Mouse (Mus musculus) neutrophil, adult 5-6 weeks (primary cell): ENCODE results near the gene Gm8439. TPM values are rescaled to one million over a fixed set of nuclear protein-coding genes. Genes with fewer than 3 reads are reported as not detected.
A peak's percentile ranks its signal among the peaks of the same experiment; 100 is the strongest.
"Not testable (repeated sequence)": the region's sequence is repeated elsewhere in the genome, so short reads cannot be mapped to it uniquely, and the experiment has no call there.

Source experiments
- ATAC-seq: fragments of 151-379, 151-347 bp; 2 replicates; pipeline ENCODE4 v1.8.0; 2017; ENCODE audit warnings: mild to moderate bottlenecking, moderate TSS enrichment; ENCODE audit not compliant: insufficient number of reproducible peaks, poor library complexity, low FRiP score, severe bottlenecking; ENCODE audit errors: extremely low read depth
- total RNA-seq: library from RNA; stranded (forward); fragments of 200-1000 nt; gene quantifications from 2 replicates; pipeline ENCODE4 v1.2.3, GENCODE M21; 2017

The Gm8439 gene
- total RNA-seq = not detected in 2 replicates

GRCm38 (mm10) chr4:120588445-120588844 lies at the start of gene Gm8439:
Gene Gm8439, plus strand, starts transcription at chr4:120588745.
- no peak for ATAC-seq

- ATAC-seq = no peak
These were observed 43.6 kb upstream of the Gm8439 start for GRCm38 (mm10) chr4:120544896-120545295.

GRCm38 (mm10) chr4:120556592-120556991 lies 32.0 kb upstream of the Gm8439 start:
- no peak for ATAC-seq

- no peak for ATAC-seq
These were observed 22.8 kb upstream of the Gm8439 start for GRCm38 (mm10) chr4:120565726-120566125.

GRCm38 (mm10) chr4:120568005-120568404 lies 20.5 kb upstream of the Gm8439 start:
- ATAC-seq = no peak

- no peak for ATAC-seq
These were observed 19.5 kb upstream of the Gm8439 start for GRCm38 (mm10) chr4:120569025-120569424.

- peak; percentile 89 for ATAC-seq
These were observed 18.8 kb upstream of the Gm8439 start, which contains the start of gene Ctps for GRCm38 (mm10) chr4:120569486-120570437. Gene Ctps, minus strand, starts transcription at chr4:120570276.

- ATAC-seq = no peak
These were observed 18.0 kb upstream of the Gm8439 start for GRCm38 (mm10) chr4:120570438-120571069.

- ATAC-seq = no peak
These were observed 17.5 kb upstream of the Gm8439 start for GRCm38 (mm10) chr4:120571070-120571464.

GRCm38 (mm10) chr4:120571691-120572090 lies 16.9 kb upstream of the Gm8439 start:
- no peak for ATAC-seq

GRCm38 (mm10) chr4:120580894-120581293 lies 7.7 kb upstream of the Gm8439 start:
- ATAC-seq = no peak

- no peak for ATAC-seq
These were observed 6.8 kb upstream of the Gm8439 start for GRCm38 (mm10) chr4:120581711-120582110.

- no peak for ATAC-seq
These were observed 1.6 kb upstream of the Gm8439 start for GRCm38 (mm10) chr4:120586986-120587385.

GRCm38 (mm10) chr4:120589070-120589469 lies 525 bp downstream of the Gm8439 start:
- no peak for ATAC-seq

- peak; percentile 93 for ATAC-seq
These were observed 1.4 kb downstream of the Gm8439 start for GRCm38 (mm10) chr4:120589815-120590422.

- no peak for ATAC-seq
These were observed 2.4 kb downstream of the Gm8439 start for GRCm38 (mm10) chr4:120590973-120591372.

GRCm38 (mm10) chr4:120596210-120596609 lies 7.7 kb downstream of the Gm8439 start:
- not testable (repeated sequence) for ATAC-seq

GRCm38 (mm10) chr4:120598922-120599321 lies 10.4 kb downstream of the Gm8439 start:
- ATAC-seq = no peak

- ATAC-seq = no peak
These were observed 13.2 kb downstream of the Gm8439 start for GRCm38 (mm10) chr4:120601774-120602173.

- ATAC-seq = no peak
These were observed 14.1 kb downstream of the Gm8439 start for GRCm38 (mm10) chr4:120602669-120603068.
